Mouse (Mus musculus) lung, embryonic 15.5 days (tissue): ENCODE data around the gene Rbm25. TPM values are rescaled to one million over a fixed set of nuclear protein-coding genes. Genes with fewer than 3 reads are reported as not detected.

Source experiments
- ATAC-seq: fragments of 200-750 bp; cut with Nextera tagmentation; 2 replicates; pipeline ENCODE4 v1.8.0; 2017; ENCODE audit warnings: moderate number of reproducible peaks, borderline replicate concordance; ENCODE audit not compliant: low FRiP score, low TSS enrichment; ENCODE audit errors: extremely low read depth
- H3K27ac ChIP-seq: fragments of 300-500 bp; sonication (generic); 2 replicates; pipeline ENCODE4 v1.5.1; 2015; ENCODE audit warnings: moderate library complexity, mild to moderate bottlenecking, inconsistent platforms
- H3K27me3 ChIP-seq: fragments of 300-500 bp; sonication (generic); 2 replicates; pipeline ENCODE4 v1.6.1; 2015; ENCODE audit warnings: inconsistent platforms
- H3K36me3 ChIP-seq: fragments of 300-500 bp; sonication (generic); 2 replicates; pipeline ENCODE4 v1.6.1; 2015; ENCODE audit warnings: inconsistent platforms
- H3K4me1 ChIP-seq: fragments of 300-500 bp; sonication (generic); 2 replicates; pipeline ENCODE4 v1.6.1; 2015; ENCODE audit warnings: inconsistent platforms
- H3K4me2 ChIP-seq: fragments of 300-500 bp; sonication (generic); 2 replicates; pipeline ENCODE4 v1.6.1; 2015; ENCODE audit warnings: inconsistent platforms, mild to moderate bottlenecking, moderate library complexity
- H3K4me3 ChIP-seq: fragments of 300-500 bp; sonication (generic); 2 replicates; pipeline ENCODE4 v1.5.1; 2015; ENCODE audit warnings: mild to moderate bottlenecking, inconsistent platforms
- H3K9ac ChIP-seq: fragments of 300-500 bp; sonication (generic); 2 replicates; pipeline ENCODE4 v1.6.1; 2015; ENCODE audit warnings: inconsistent platforms
- H3K9me3 ChIP-seq: fragments of 300-500 bp; sonication (generic); 2 replicates; pipeline ENCODE4 v1.6.1; 2016; ENCODE audit warnings: inconsistent platforms
- WGBS: fragments of 180-500 bp; shearing (Covaris S2); methylation state at CpG from one replicate; pipeline ENCODE4 v1.1.7; 2015; 5-methylcytosine and 5-hydroxymethylcytosine counted together
- polyA plus RNA-seq: library from polyadenylated mRNA; unstranded; fragments of >200 nt; fragmentation: Nextera tagmentation; extraction: Ambion mirVana; gene quantifications from 2 replicates; pipeline ENCODE4 v1.2.1, GENCODE M21; 2015

Gene Rbm25
- polyA plus RNA-seq, 1 experiment from 2014 or later = 250 TPM

DNA sequence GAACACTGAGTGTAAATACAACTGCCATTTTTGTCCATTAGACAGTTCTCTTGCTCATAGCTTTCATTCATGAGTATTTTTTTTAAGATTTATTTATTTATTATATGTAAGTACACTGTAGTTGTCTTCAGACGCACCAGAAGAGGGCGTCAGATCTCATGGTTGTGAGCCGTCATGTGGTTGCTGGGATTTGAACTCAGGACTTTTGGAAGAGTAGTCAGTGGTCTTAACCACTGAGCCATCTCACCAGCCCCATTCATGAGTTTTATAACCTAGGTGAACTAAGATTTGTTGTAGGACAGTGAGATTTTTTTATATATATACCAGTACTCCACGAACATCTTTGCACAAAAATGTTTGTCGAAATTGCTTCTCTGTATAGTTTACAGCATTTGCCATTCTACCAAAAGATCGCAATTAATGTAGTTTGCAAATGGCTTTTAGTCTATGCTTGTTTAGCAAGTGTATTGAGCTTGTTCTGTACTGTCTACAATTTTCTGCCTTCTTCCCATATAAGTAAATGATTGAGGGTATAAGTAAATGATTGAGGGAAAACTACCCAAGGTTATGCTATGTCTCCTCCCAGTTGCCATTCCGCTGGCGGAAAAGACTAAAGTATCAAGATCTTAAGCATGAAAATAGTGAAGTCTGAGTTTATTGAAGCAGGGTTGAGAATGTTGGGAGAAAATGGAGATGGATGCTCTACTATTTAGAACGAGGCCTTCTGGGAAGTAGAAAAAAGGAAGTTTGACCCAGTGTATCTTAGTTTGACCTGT, 55.7 kb downstream of the Rbm25 start:
- H3K36me3 ChIP-seq = peaks cover 7% of the 10 kb centered on the region
- no peaks in the 10 kb centered on the region for H3K27me3 ChIP-seq
- WGBS = 87% methylated on average over 9 of the region's 9 CpGs
- H3K9me3 ChIP-seq = no peaks in the 10 kb centered on the region
- H3K9ac ChIP-seq = no peak overlapping the region
- no peak for ATAC-seq
- H3K4me3 ChIP-seq = no peak overlapping the region
- peaks cover 15% of the 10 kb centered on the region for H3K4me1 ChIP-seq
- 0 out of 2 replicates have a peak overlapping the region, but pooled peaks have one; percentile 91 for H3K27ac ChIP-seq
- peak overlapping the region; percentile 72; the same call in 1 of the 2 replicates for H3K4me2 ChIP-seq

DNA sequence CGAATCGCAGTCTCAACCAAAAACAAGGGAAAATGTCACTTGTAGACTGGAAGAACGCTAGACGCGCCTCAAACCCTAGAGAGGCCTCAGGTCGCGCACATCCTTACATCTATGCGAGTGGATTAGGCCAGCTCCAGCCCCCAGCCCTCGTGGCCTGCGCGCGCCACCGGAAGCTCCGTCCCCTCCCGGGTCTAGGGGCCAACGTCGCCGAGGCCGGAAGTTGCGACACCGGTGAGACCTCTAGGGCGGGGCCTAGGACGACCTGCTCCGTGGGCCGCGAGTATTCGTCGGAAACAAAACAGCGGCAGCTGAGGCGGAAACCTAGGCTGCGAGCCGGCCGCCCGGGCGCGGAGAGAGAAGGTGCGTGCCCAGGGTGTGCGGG, 56.9 kb downstream of the Rbm25 start, which contains the start of gene Psen1:
Psen1 (plus strand) TSS at position 219 of the 382 bp plus-strand sequence.
- ATAC-seq = peak; percentile 99
- H3K4me2 ChIP-seq = peak within 1 kb of the TSS; percentile 72
- H3K4me3 ChIP-seq = peak within 1 kb of the TSS; percentile 85
- no peaks in the 10 kb centered on the region for H3K9me3 ChIP-seq
- no peaks in the 10 kb centered on the region for H3K36me3 ChIP-seq
- peak within 1 kb of the TSS; percentile 80 for H3K9ac ChIP-seq
- peak within 1 kb of the TSS; percentile 91 for H3K27ac ChIP-seq
- no peaks in the 10 kb centered on the region for H3K27me3 ChIP-seq
- WGBS = under 1% methylated on average over 38 of the region's 38 CpGs
- peaks cover 15% of the 10 kb centered on the region for H3K4me1 ChIP-seq

DNA sequence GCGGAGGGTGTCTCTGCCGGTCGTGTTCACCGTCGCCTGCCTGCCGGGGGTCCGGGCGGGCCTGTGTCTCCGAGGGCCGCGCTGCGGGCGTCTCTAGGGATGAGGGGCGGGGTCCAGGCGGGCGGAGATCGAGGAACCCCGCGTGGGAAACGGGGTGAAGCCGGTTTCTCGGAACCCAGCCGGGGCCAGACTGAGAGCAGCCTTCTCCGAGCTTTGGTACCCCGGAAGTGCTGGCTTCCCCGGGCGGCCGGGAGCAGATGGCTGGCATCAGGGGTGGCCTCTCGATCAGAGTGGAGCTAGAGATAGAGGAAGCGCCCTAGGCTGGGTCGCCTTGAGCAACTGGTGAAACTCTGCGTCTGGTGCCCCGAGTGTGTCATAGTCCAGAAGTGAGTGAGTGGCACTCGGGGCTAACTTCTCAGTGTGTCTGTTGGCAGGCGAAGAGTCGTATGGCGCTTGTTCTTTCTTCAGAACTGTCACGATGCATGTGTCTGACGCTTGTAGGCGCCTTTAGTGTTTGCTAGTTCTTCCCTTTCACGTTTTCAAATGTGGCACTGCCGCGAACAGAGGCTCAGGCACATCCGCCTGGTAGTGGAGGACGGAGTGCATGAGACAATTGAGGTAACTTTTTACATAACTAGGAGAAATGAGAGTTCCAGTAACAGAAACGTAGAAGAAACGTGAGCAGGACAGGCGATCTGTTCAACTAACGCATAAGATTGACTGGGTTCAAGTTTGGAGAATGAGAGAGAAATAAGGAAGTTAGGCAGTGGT, 57.5 kb downstream of the Rbm25 start:
- H3K4me2 ChIP-seq = peak overlapping the region; percentile 72
- H3K9ac ChIP-seq = peak overlapping the region; percentile 80
- H3K36me3 ChIP-seq = no peaks in the 10 kb centered on the region
- peak; percentile 87 for ATAC-seq
- peak overlapping the region; percentile 91 for H3K27ac ChIP-seq
- H3K4me3 ChIP-seq = peak overlapping the region; percentile 85
- under 1% methylated on average over 49 of the region's 49 CpGs for WGBS
- H3K4me1 ChIP-seq = peaks cover 15% of the 10 kb centered on the region
- H3K9me3 ChIP-seq = no peaks in the 10 kb centered on the region
- H3K27me3 ChIP-seq = no peaks in the 10 kb centered on the region

DNA sequence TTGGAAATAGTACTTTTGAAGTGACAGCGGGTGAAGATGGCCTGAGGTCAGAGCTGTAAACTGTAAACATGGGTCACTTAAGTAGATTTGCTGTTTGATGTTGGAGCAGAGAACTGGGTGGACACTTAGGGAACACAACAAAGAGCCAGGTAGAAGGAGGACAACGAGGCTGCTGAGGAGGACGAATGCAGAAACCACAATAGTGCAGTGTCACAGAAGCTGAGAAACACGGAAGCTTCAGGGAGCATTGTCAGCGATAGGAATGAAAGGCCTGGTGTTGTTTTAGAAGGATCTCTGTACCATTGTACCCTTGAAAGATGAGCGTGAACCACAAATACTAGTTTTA, 58.0 kb downstream of the Rbm25 start:
- Histone ChIP-seq H3K4me3 (peak overlapping the region; percentile 85), H3K9me3 (no peaks in the 10 kb centered on the region), H3K27me3 (no peaks in the 10 kb centered on the region), H3K36me3 (no peaks in the 10 kb centered on the region), H3K9ac (peak overlapping the region; percentile 80), H3K27ac (peak overlapping the region; percentile 91), H3K4me1 (peaks cover 15% of the 10 kb centered on the region), H3K4me2 (peak overlapping the region; percentile 72)
- 21% methylated on average over 6 of the region's 6 CpGs for WGBS
- no peak for ATAC-seq

DNA sequence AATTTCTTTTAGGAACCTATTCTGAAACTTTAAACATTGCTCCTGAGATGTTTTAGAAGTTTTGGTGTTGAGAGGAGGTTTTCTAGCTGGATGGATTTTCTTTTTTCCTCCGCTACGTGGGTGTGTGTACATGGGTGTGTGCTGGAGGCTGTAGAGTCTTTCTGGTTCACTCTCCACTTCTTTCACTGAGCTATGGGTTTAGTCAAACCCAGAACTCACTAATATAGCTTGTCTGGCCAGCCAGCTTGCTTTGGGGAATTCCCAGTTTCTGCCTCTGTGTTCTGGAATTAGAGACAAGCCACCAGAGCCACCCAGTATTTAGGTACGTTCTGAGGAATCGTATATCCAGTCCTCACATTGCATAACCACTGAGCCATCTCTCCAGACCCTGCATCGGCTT, 63.0 kb downstream of the Rbm25 start:
- Histone ChIP-seq H3K9ac (no peak overlapping the region), H3K27ac (no peak overlapping the region), H3K36me3 (no peaks in the 10 kb centered on the region), H3K9me3 (no peaks in the 10 kb centered on the region), H3K27me3 (no peaks in the 10 kb centered on the region), H3K4me1 (peaks cover 12% of the 10 kb centered on the region), H3K4me3 (no peak overlapping the region), H3K4me2 (no peak overlapping the region)
- 93% methylated on average over 5 of the region's 5 CpGs for WGBS
- no peak for ATAC-seq

GRCm38 (mm10) chr12:83694669-83695068, 63.6 kb downstream of the Rbm25 start:
- H3K4me2 ChIP-seq = no peak overlapping the region
- H3K9me3 ChIP-seq = no peaks in the 10 kb centered on the region
- no peak overlapping the region for H3K9ac ChIP-seq
- H3K4me1 ChIP-seq = peaks cover 6% of the 10 kb centered on the region
- H3K36me3 ChIP-seq = 0 out of 2 replicates have a peak, but pooled peaks cover 4% of the 10 kb centered on the region
- ATAC-seq = no peak
- no peak overlapping the region for H3K27ac ChIP-seq
- WGBS = 92% methylated on average over 3 of the region's 3 CpGs
- H3K4me3 ChIP-seq = no peak overlapping the region
- H3K27me3 ChIP-seq = no peaks in the 10 kb centered on the region

DNA sequence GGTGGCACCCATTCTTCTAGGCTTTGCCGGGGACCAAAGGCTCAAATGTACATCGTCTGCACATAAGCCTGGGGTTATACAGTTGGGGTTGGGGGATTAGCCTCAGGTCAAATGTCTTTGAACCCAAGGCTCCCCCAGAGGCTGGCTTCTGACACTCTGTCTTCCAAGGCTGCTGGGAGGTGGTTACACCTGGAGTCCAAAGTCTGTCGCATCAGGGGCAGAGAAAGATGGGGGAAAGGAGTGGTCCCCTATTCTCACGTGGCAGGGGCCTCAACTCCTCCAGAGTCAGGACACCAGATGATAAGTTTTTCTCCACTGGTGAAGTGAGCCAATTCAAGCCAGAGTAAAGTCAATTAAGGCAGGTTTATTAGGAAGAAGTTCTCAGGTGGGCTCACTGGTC, 67.6 kb downstream of the Rbm25 start:
- no peaks in the 10 kb centered on the region for H3K9me3 ChIP-seq
- H3K4me1 ChIP-seq = no peaks in the 10 kb centered on the region
- H3K4me3 ChIP-seq = no peak overlapping the region
- H3K27me3 ChIP-seq = no peaks in the 10 kb centered on the region
- H3K4me2 ChIP-seq = no peak overlapping the region
- no peak overlapping the region for H3K27ac ChIP-seq
- peaks cover 18% of the 10 kb centered on the region; the same call in 1 of the 2 replicates for H3K36me3 ChIP-seq
- WGBS = 85% methylated on average over 4 of the region's 4 CpGs
- no peak overlapping the region for H3K9ac ChIP-seq
- ATAC-seq = no peak

DNA sequence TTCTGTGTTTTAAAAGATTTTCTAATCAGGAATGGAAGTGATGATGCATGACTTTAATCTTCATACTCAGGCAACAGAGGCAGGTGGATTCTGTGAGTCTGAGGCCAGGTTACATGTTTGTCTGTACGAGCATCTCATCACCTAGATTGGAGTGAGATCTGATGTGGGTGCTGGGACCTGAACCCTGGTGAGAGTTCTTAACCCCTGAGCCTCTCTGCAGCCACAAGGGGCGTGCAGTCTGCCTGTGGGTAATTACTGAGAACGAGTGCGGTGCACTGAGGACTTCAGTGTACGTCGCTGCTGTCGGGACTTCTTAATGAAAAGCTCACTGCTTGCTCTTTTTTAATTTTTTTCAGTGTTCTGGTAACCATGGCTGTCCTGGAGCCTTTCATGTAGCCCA, 70.6 kb downstream of the Rbm25 start:
- H3K9ac ChIP-seq = no peak overlapping the region
- H3K4me2 ChIP-seq = no peak overlapping the region
- H3K36me3 ChIP-seq = peaks cover 26% of the 10 kb centered on the region
- no peaks in the 10 kb centered on the region for H3K4me1 ChIP-seq
- no peak overlapping the region for H3K27ac ChIP-seq
- no peak for ATAC-seq
- H3K9me3 ChIP-seq = no peaks in the 10 kb centered on the region
- no peaks in the 10 kb centered on the region for H3K27me3 ChIP-seq
- no peak overlapping the region for H3K4me3 ChIP-seq
- 90% methylated on average over 7 of the region's 7 CpGs for WGBS

- Histone ChIP-seq H3K4me3 (no peak overlapping the region), H3K9me3 (no peaks in the 10 kb centered on the region), H3K36me3 (peaks cover 26% of the 10 kb centered on the region), H3K27ac (no peak overlapping the region), H3K4me2 (no peak overlapping the region), H3K9ac (no peak overlapping the region), H3K4me1 (no peaks in the 10 kb centered on the region), H3K27me3 (no peaks in the 10 kb centered on the region)
- no peak for ATAC-seq
- WGBS = 84% methylated on average over 4 of the region's 4 CpGs
Observed at GRCm38 (mm10) chr12:83702796-83703195, 71.8 kb downstream of the Rbm25 start.

DNA sequence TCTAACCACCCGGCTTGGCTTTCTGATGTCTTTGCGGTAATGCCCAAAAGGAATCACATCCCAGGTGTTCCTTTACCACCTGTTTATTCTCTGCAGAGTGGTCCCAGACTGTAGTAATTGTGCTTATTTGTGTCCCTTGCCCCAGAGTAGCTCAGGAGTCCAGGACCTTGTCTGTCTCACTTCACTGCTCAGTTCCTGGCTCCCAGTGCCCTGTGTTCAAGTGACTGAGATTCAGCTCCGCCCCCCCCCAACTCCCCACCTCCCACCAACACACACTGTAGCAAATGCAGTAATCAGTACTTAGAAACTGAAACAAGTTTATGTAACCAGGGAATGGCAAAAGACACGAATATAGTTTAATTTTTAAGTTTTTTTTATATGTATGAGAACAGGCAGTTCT, 75.9 kb downstream of the Rbm25 start:
- Histone ChIP-seq H3K4me1 (no peaks in the 10 kb centered on the region), H3K4me3 (no peak overlapping the region), H3K27ac (no peak overlapping the region), H3K4me2 (no peak overlapping the region), H3K9ac (no peak overlapping the region), H3K36me3 (peaks cover 8% of the 10 kb centered on the region), H3K9me3 (no peaks in the 10 kb centered on the region), H3K27me3 (no peaks in the 10 kb centered on the region)
- 82% methylated on average over 4 of the region's 4 CpGs for WGBS
- no peak for ATAC-seq

- H3K27ac ChIP-seq = no peak overlapping the region
- H3K9ac ChIP-seq = no peak overlapping the region
- 78% methylated on average over 7 of the region's 7 CpGs for WGBS
- peaks cover 21% of the 10 kb centered on the region for H3K36me3 ChIP-seq
- no peak overlapping the region for H3K4me3 ChIP-seq
- no peaks in the 10 kb centered on the region for H3K4me1 ChIP-seq
- ATAC-seq = no peak
- no peaks in the 10 kb centered on the region for H3K27me3 ChIP-seq
- no peaks in the 10 kb centered on the region for H3K9me3 ChIP-seq
- no peak overlapping the region for H3K4me2 ChIP-seq
Observed at GRCm38 (mm10) chr12:83708160-83709092, 77.4 kb downstream of the Rbm25 start.
